Mouse (Mus musculus) thymus, adult 2 months (tissue): Measurements from ENCODE around the gene Nell2.

Experiments used
- CTCF ChIP-seq: fragments of 200-500 bp; IDR thresholded peaks from 2 replicates; pipeline ENCODE4 v1.5.1; 2012; ENCODE audit warnings: mild to moderate bottlenecking, control low read depth, low read length, moderate library complexity, borderline replicate concordance; ENCODE audit not compliant: control insufficient read depth, poor library complexity, insufficient read depth; ENCODE audit errors: extremely low read depth
- POLR2A ChIP-seq: fragments of 200-500 bp; IDR thresholded peaks from 2 replicates; pipeline ENCODE4 v1.6.1; 2012; ENCODE audit warnings: mild to moderate bottlenecking, low read length, control low read depth, moderate library complexity; ENCODE audit not compliant: control insufficient read depth, poor library complexity, insufficient read depth; ENCODE audit errors: extremely low read depth

- TF ChIP-seq CTCF (no peak), POLR2A (no peak)
These were observed 14.3 kb upstream of the Nell2 start for GRCm38 (mm10) chr15:95542632-95543031.
